Mouse (Mus musculus) hindbrain, embryonic 14.5 days (tissue): ENCODE measurements around the gene Cfap73. TPM values are rescaled to one million over a fixed set of nuclear protein-coding genes. Genes with fewer than 3 reads are reported as not detected.

Experiments used
- ATAC-seq: fragments of 200-750 bp; cut with Nextera tagmentation; 2 replicates; pipeline ENCODE4 v1.8.0; 2017; ENCODE audit warnings: moderate number of reproducible peaks, mild to moderate bottlenecking, moderate TSS enrichment, moderate library complexity; ENCODE audit not compliant: low FRiP score
- DNase-seq: peaks from one replicate; pipeline ENCODE4 v3.0.0-alpha.2; 2015; ENCODE audit warnings: low spot score
- H3K27ac ChIP-seq: fragments of 300-500 bp; sonication (generic); 2 replicates; pipeline ENCODE4 v1.5.1; 2014; ENCODE audit warnings: mild to moderate bottlenecking, moderate library complexity
- H3K27me3 ChIP-seq: fragments of 300-500 bp; sonication (generic); 2 replicates; pipeline ENCODE4 v1.6.1; 2014; ENCODE audit warnings: mild to moderate bottlenecking, low read length, mixed read lengths; ENCODE audit not compliant: control insufficient read depth, insufficient read depth
- H3K36me3 ChIP-seq: fragments of 300-500 bp; sonication (generic); replicated peaks from 2 replicates; pipeline ENCODE4 v1.6.1; 2014; ENCODE audit not compliant: control insufficient read depth, insufficient read depth
- H3K4me1 ChIP-seq: fragments of 300-500 bp; sonication (generic); replicated peaks from 2 replicates; pipeline ENCODE4 v1.6.1; 2014; ENCODE audit warnings: antibody characterized with exemption, low read length, mixed read lengths; ENCODE audit not compliant: control insufficient read depth, insufficient read depth
- H3K4me2 ChIP-seq: fragments of 300-500 bp; sonication (generic); replicated peaks from 2 replicates; pipeline ENCODE4 v1.6.1; 2014; ENCODE audit warnings: mild to moderate bottlenecking, moderate library complexity
- H3K4me3 ChIP-seq: fragments of 300-500 bp; sonication (generic); replicated peaks from 2 replicates; pipeline ENCODE4 v1.5.1; 2014; ENCODE audit warnings: mild to moderate bottlenecking, low read length
- H3K9ac ChIP-seq: fragments of 300-500 bp; sonication (generic); 2 replicates; pipeline ENCODE4 v1.6.1; 2014
- H3K9me3 ChIP-seq: fragments of 300-500 bp; sonication (generic); 2 replicates; pipeline ENCODE4 v1.6.1; 2016; ENCODE audit warnings: low read length; ENCODE audit not compliant: control insufficient read depth
- WGBS: fragments of 180-500 bp; shearing (Covaris S2); extraction: QIAGEN DNeasy Blood & Tissue Kit; methylation state at CpG from one replicate; pipeline ENCODE4 v1.1.7; 2014; 5-methylcytosine and 5-hydroxymethylcytosine counted together
- polyA plus RNA-seq: library from polyadenylated mRNA; unstranded; fragments of >200 nt; fragmentation: Nextera tagmentation; extraction: Ambion mirVana; gene quantifications from 2 replicates; pipeline ENCODE4 v1.2.1, GENCODE M21; 2014

Gene Cfap73
- polyA plus RNA-seq, 1 experiment from 2014 or later: 1.1 TPM

- no peak overlapping the region for H3K9ac ChIP-seq
- peak overlapping the region; percentile 35 for H3K4me2 ChIP-seq
- peaks cover 46% of the 10 kb centered on the region for H3K27me3 ChIP-seq
- DNase-seq: no peak
- H3K27ac ChIP-seq: no peak overlapping the region
- ATAC-seq: no peak
- 4% methylated on average over 20 of the region's 21 CpGs for WGBS
- no peaks in the 10 kb centered on the region for H3K9me3 ChIP-seq
- H3K36me3 ChIP-seq: no peaks in the 10 kb centered on the region
- H3K4me1 ChIP-seq: 0 out of 2 replicates have a peak, but pooled peaks cover 4% of the 10 kb centered on the region
- H3K4me3 ChIP-seq: peak overlapping the region; percentile 19; the same call in 1 of the 2 replicates
Measured at GRCm38 (mm10) chr5:120649374-120649933, 15.4 kb upstream of the Cfap73 start.

GRCm38 (mm10) chr5:120648569-120649373 is 14.7 kb upstream of the Cfap73 start, which contains the start of gene Rasal1:
TSS of gene Rasal1 (plus strand) at chr5:120648812.
- H3K9ac ChIP-seq: no peak within 1 kb of the TSS
- no peaks in the 10 kb centered on the region for H3K36me3 ChIP-seq
- 0 out of 2 replicates have a peak, but pooled peaks cover 4% of the 10 kb centered on the region for H3K4me1 ChIP-seq
- WGBS: 1% methylated on average over 52 of the region's 53 CpGs
- H3K27ac ChIP-seq: no peak within 1 kb of the TSS
- no peak for DNase-seq
- H3K4me3 ChIP-seq: peak within 1 kb of the TSS; percentile 19
- H3K27me3 ChIP-seq: peaks cover 49% of the 10 kb centered on the region
- ATAC-seq: no peak
- peak within 1 kb of the TSS; percentile 35 for H3K4me2 ChIP-seq
- no peaks in the 10 kb centered on the region for H3K9me3 ChIP-seq

GRCm38 (mm10) chr5:120647814-120648491 is 13.9 kb upstream of the Cfap73 start:
- Histone ChIP-seq H3K27me3 (peaks cover 49% of the 10 kb centered on the region), H3K9me3 (no peaks in the 10 kb centered on the region), H3K27ac (no peak overlapping the region), H3K4me2 (no peak overlapping the region), H3K4me3 (no peak overlapping the region), H3K4me1 (0 out of 2 replicates have a peak, but pooled peaks cover 4% of the 10 kb centered on the region), H3K36me3 (no peaks in the 10 kb centered on the region), H3K9ac (no peak overlapping the region)
- WGBS: 47% methylated on average over 12 of the region's 12 CpGs
- no peak for DNase-seq
- ATAC-seq: no peak

- no peak for DNase-seq
- no peak overlapping the region for H3K4me2 ChIP-seq
- WGBS: 78% methylated on average over 4 of the region's 4 CpGs
Measured at GRCm38 (mm10) chr5:120647361-120647760, 13.3 kb upstream of the Cfap73 start.

GRCm38 (mm10) chr5:120645851-120646250 is 11.8 kb upstream of the Cfap73 start:
- Histone ChIP-seq H3K4me1 (0 out of 2 replicates have a peak, but pooled peaks cover 4% of the 10 kb centered on the region), H3K4me2 (no peak overlapping the region), H3K9ac (no peak overlapping the region), H3K4me3 (no peak overlapping the region), H3K36me3 (no peaks in the 10 kb centered on the region), H3K27ac (no peak overlapping the region), H3K9me3 (no peaks in the 10 kb centered on the region), H3K27me3 (peaks cover 44% of the 10 kb centered on the region)
- ATAC-seq: no peak
- no peak for DNase-seq
- WGBS: 58% methylated on average over 6 of the region's 6 CpGs

More at GRCm38 (mm10) chr5:120647361-120647760, 13.3 kb upstream of the Cfap73 start:
- Histone ChIP-seq H3K27me3 (peaks cover 49% of the 10 kb centered on the region), H3K4me3 (no peak overlapping the region), H3K9me3 (no peaks in the 10 kb centered on the region), H3K9ac (no peak overlapping the region), H3K4me1 (0 out of 2 replicates have a peak, but pooled peaks cover 4% of the 10 kb centered on the region), H3K36me3 (no peaks in the 10 kb centered on the region), H3K27ac (no peak overlapping the region)
- ATAC-seq: no peak

GRCm38 (mm10) chr5:120644227-120644626 is 10.2 kb upstream of the Cfap73 start:
- no peak overlapping the region for H3K27ac ChIP-seq
- no peaks in the 10 kb centered on the region for H3K9me3 ChIP-seq
- no peak overlapping the region for H3K4me3 ChIP-seq
- no peak overlapping the region for H3K4me2 ChIP-seq
- H3K4me1 ChIP-seq: 0 out of 2 replicates have a peak, but pooled peaks cover 4% of the 10 kb centered on the region
- DNase-seq (no peak), ATAC-seq (no peak)
- 85% methylated on average over 3 of the region's 3 CpGs for WGBS
- peaks cover 28% of the 10 kb centered on the region for H3K27me3 ChIP-seq
- H3K9ac ChIP-seq: no peak overlapping the region
- no peaks in the 10 kb centered on the region for H3K36me3 ChIP-seq

GRCm38 (mm10) chr5:120643365-120644085 is 9.5 kb upstream of the Cfap73 start:
- 63% methylated on average over 14 of the region's 14 CpGs for WGBS
- no peak for ATAC-seq

GRCm38 (mm10) chr5:120640094-120640493 is 6.1 kb upstream of the Cfap73 start:
- no peak for DNase-seq
- 0 out of 2 replicates have a peak, but pooled peaks cover 3% of the 10 kb centered on the region for H3K27me3 ChIP-seq
- no peaks in the 10 kb centered on the region for H3K9me3 ChIP-seq
- H3K36me3 ChIP-seq: no peaks in the 10 kb centered on the region
- H3K27ac ChIP-seq: no peak overlapping the region
- no peak overlapping the region for H3K9ac ChIP-seq
- no peak for ATAC-seq
- H3K4me2 ChIP-seq: no peak overlapping the region
- no peaks in the 10 kb centered on the region for H3K4me1 ChIP-seq
- H3K4me3 ChIP-seq: no peak overlapping the region
- WGBS: 89% methylated on average over 7 of the region's 7 CpGs

More at GRCm38 (mm10) chr5:120643365-120644085, 9.5 kb upstream of the Cfap73 start:
- Histone ChIP-seq H3K9me3 (no peaks in the 10 kb centered on the region), H3K4me3 (no peak overlapping the region), H3K9ac (no peak overlapping the region), H3K4me2 (no peak overlapping the region), H3K36me3 (no peaks in the 10 kb centered on the region), H3K27me3 (peaks cover 21% of the 10 kb centered on the region), H3K4me1 (no peaks in the 10 kb centered on the region), H3K27ac (no peak overlapping the region)
- no peak for DNase-seq
